Mouse (Mus musculus) cerebellum, adult 2 months (tissue): Measurements from ENCODE around the gene Gm10447.

Experiments
- CTCF ChIP-seq: fragments of 200-500 bp; IDR thresholded peaks from 2 replicates; pipeline ENCODE4 v1.5.1; 2011; ENCODE audit warnings: low read depth, mild to moderate bottlenecking, control low read depth, low read length, moderate library complexity, borderline replicate concordance; ENCODE audit not compliant: insufficient read depth
- POLR2A ChIP-seq: fragments of 200-500 bp; IDR thresholded peaks from 2 replicates; pipeline ENCODE4 v1.6.1; 2011; ENCODE audit warnings: low read length, control low read depth, borderline replicate concordance; ENCODE audit not compliant: insufficient read depth

GRCm38 (mm10) chr11:53424826-53425225 lies 32.1 kb downstream of the Gm10447 start:
- no peak for TF ChIP-seq CTCF
- TF ChIP-seq POLR2A: no peak
